Mouse (Mus musculus) frontal cortex, postnatal 14 days (tissue): ENCODE measurements around the gene AB124611.
"Not testable (repeated sequence)": the region's sequence is repeated elsewhere in the genome, so short reads cannot be mapped to it uniquely, and the experiment has no call there.

ENCODE experiments used
- DNase-seq, 2 experiments: peaks; one replicate each; pipeline ENCODE4 v3.0.0; 2022; ENCODE audit warnings: low spot score in 2 of 2

The AB124611 gene

DNA sequence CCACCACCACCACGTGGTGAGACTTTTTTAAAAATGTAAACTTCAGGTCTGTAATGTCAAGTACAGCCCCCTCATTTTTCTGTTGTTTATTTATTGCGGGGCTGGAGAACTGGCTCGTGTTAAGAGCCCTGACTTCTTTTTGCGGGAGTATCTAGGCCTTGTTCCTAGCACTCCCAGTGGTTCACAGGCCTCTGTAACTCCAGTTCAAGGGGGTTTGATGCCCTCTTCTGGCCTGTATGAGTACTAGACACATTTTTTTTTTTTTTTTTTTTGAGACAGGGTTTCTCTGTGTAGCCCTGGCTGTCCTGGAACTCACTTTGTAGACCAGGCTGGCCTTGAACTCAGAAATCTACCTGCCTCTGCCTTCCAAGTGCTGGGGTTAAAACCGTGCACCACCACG is 7.3 kb upstream of the AB124611 start:
- DNase-seq, result not testable (repeated sequence)

DNA sequence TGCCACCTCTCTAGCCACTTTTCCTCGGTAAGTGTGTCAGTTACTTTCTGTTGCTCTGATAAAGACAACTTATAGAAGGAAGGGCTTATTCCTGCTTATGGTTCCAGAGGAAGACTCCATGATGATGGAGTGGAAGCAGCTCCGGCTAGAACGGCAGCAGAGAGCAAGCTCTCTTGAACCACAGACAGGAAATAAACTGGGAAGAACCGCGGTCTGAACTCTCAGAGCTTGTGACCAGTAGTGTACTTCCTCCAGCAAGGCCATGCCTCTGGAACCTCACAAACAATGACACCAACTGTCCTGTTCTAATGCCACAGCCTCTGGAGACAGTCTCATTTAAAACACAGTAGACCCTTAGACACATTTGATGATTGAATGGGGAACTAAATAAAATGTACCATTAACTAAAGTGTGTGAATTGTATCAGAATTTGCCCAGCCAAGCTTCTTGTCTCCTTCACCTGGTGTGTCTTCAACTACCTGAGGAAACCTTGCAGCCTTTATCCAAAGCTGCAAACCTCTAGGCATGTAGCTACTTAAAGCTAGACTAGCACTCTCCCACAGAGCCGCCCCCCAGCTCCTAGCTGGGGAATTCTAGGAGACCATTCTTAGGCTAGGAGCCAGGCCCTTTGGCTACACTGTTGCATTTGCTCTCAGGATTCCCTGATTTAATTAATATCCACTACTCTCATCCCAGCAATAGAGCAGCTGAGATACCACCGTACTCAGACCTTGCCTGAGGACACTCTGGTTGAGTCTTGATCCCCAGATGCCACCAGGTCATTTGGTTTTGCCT is 637 bp upstream of the AB124611 start:
- no peak for DNase-seq

DNA sequence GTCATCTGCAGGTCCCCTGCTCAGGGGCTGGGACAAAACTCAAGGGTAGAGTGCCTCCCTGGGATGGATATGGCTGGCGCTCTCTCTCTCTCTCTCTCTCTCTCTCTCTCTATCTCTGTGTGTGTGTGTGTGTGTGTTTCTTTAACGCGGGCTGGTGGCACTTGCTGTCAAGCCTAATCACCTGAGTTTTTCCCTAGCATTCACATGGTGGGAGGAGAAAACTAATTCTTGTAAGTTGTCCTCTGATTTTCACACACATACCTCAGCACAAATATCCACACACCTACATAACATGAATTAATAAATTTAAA is 613 bp downstream of the AB124611 start:
- no peak for DNase-seq

DNA sequence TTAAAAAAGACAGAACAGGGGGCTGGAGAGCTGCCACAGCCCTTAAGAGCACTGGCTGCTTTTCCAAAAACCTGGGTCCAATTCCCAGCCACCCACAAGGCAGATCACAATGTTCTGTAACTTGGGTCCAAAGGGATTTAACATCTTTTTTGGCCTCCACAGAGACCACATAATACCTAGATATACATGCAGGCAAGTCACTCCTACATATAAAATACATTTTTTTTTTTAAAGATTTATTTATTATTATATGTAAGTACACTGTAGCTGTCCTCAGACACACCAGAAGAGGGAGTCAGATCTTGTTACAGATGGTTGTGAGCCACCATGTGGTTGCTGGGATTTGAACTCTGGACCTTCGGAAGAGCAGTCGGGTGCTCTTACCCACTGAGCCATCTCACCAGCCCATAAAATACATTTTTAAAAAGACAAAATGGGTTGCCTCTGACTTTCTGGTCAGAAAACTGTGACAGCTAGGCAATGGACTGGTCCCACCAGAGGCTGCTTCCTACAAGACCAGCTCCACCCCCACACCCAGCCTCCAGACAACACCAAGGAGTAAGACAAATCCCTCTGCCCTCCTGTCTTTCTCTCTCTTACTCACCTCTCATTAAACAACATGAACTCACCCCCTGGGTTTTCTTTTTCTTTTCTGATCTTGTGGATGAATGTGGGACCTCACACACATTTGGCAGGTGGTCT is 1.3 kb downstream of the AB124611 start:
- no peak for DNase-seq

DNA sequence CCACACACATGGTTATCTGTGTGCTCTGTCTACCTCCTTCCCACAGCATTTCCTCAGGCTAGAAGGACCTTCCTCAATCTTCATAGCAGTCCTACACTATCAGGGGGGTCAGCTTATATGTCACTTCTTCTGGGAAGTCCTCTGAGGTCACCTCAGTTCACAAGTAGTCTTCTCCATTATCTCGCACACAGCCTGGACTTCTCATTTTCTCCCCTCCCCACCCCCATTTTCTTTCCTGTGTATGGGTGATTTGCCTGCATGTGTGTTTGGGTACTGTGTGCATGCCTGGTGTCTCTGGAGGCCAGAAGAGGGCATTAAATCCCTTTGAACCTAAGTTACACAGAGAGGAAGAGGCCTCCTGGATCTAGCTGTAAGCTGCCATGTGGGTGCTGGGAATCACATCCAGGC is 1.9 kb downstream of the AB124611 start:
- no peak for DNase-seq

DNA sequence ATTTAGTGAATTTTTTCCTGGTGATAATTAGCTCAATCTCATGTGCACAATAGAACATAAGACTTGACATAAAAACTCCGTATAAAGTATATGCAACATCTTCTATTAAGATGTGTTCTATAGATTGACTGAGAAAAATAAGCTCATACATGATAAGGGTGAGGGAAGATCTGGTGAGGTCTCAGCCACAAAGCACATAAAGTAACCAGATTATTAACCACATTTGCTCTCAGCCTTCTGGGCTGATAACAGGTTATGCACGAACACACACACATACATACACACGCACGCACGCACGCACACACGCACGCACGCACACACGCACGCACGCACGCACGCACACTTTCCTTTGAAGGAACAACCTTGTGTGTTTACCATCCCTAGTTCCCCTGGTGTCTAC is 10.5 kb downstream of the AB124611 start:
- DNase-seq, result no peak

DNA sequence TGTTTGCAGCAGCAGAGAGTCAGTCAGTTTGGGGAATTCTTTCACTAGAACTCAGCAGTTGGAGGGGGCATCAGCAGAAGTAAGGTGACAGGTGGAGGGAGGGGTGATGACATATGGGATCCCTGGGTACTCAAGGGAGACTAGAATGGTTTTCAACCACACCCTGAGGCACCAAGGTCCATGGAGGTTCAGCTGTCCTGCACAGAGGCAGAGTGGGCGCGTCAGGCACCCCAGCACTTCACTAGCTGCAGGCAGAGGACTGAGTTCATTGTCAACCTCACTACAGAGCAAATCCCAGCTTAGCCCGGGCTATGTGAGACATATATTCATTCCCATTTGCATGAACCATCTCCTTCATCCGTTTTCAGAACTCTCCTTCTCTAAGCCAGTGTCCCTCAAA is 11.0 kb downstream of the AB124611 start:
- no peak for DNase-seq

DNA sequence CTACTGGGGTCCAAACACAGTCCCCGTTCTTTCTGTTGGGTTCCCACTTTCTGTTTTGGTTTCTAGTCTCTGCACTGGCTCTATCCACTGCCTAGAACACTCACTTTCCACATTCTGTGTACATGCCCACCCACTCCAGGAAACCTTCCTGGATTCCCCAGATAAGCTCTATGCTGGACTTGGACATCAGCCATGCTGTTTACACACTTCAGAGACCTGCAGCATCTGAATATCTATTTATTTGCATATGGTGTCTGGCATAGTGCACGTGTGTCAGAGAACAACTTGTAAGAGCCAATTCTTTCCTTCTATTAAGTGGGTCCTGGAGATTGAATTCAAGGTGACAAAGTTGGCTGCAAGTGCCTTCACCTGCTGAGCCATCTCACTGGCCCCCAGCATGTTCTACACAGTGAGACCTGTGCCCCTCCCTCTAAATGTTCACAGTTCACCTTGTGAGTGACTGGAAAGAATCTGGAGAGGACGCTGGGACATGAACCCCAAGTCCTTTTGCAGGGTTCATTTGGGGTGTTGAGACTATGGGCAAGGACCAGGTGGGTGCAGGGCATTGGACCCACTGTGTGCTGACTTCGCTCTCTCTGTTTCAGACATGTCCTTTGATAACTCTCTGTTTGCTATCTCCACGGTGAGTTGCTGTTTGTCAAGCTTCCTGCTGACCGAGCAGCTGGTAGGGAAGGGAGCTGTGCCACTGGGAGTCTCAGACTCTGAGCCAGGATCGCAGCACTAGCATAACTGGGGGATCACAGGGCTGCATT is 14.2 kb downstream of the AB124611 start:
- no peak for DNase-seq

DNA sequence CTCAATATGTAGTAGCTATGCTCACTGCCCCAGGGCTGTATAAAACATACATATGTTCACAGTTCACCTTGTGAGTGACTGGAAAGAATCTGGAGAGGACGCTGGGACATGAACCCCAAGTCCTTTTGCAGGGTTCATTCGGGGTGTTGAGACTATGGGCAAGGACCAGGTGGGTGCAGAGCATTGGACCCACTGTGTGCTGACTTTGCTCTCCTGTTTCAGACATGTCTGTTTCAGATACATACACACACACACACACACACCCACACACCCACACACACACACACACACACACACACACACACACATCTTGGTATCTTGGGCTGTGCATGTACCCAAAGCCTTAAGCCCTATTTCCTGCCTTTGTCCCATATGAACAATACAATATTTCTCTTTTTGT is 16.0 kb downstream of the AB124611 start:
- not testable (repeated sequence) for DNase-seq

DNA sequence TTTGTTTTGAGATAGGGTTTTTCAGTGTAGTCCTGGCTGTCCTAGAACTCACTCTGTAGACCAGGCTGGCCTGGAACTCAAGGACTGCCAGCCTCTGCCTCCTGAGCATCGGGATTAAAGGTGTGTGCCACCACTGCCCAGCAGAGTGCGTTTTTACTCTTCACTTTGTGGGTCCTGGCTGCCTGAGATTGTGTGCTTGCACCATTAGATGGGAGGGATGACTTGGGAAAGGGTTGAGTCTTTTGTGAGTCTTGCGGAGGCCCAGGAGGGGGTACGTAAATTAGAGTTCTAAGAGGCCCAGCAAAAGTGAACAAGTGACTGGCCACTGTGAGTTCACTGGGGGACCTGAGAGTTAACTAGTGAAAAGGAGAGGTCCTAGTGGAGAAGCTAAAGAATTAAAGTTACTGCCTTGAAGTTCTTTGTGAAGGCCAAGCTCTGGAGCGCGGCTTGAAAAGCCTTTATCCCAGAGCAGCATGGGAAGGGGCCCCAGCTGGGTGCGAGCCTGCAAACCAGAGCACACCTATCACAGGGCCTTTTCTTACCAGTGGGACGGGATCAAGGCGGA is 19.5 kb downstream of the AB124611 start:
- DNase-seq, result no peak

DNA sequence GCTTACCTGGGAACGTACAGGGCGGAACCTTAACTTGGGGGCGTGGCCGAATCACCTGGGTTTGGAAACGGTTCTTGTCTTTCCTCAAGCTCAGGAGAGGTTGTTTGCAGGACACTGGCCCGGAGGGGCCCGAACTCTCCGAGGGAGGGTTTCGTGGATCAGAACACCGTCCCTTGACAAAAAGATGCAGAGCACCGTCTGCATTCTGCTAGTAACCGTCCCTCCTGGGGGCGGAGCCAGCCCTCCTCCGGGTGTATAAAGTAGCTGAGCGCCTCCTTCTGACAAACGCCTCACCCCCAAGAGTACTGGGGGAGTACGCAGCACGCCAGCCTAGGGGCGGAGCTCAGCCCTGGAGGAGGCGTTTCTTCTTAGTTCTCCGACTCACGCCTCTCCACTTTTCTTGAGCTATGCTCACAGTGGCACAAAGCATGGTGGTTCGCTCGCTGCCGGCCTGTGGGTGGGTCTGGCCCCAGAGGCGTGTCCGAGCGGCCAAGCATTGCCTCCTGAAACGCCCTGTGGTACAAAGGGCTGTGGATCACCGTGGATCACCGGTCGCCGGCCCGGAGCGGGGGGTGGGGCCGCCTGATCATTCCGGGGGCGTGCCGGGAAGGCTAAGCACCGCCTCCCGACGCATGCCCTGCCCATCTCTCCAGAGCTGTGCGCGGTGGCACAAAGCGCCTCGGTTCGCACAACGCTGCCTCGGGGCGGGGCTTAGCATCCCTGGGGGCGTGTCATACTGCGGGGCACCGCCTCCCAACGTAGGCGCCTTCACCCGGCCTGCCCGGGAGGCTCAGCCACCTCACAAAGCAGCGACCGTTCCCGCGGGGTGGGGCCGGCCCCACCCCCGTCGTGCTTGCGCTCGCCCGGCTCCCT is 20.2 kb downstream of the AB124611 start:
- DNase-seq, result peak; percentile 98 to 99

DNA sequence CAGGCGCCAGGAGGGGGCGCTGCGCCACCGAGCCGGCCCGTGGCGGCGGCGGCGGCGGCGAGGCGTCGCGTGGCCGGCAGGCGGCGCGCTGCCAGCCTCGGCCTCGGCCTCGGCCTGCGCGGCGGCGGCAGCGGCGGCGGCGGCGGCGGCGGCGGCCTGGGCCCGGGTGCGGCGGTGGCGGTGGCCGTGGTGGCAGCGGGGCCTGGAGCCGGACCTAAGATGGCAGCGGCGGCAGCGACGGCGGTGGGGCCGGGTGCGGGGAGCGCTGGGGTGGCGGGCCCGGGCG is 20.8 kb downstream of the AB124611 start, which contains the start of gene Carm1:
Carm1 (plus strand) TSS at position 106 of the 286 bp plus-strand sequence.
- DNase-seq, result no peak

DNA sequence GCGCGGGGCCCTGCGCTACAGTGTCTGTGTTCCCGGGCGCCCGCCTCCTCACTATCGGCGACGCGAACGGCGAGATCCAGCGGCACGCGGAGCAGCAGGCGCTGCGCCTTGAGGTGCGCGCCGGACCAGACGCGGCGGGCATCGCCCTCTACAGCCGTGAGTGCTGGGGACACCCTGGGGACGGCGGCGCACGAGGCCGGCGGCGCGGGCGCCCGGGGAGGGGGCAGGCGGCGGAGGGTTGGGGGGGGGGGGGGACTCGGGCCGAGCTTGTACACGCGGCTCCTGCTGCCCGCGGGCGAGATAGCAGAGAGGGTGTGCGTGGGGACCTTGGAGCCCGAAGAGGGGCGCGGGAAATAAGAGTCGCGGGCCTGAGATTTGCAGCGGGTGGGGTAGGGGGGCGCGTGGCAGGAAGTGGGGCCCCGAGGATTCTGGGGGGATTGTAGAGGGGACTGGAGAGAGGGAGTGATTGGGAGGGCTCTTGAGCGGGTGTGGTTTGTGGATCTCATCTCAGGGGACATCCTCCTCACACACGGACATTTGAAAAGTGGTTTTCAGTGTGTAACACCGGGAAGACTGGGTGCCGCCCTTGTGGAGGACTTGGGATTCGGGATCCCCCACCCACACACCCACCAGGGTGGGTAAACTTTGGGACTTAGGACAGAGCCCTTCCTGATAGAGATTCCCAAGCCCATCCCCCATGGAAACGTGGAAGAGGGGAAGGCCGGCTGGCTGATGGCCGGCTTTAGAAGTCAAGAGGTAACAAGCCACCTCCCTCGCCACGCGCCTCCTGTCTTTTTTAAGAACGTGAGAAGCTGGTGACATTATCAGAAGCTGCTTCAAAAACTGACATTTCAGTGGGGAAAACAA is 21.3 kb downstream of the AB124611 start:
- peak; percentile 44 to 45 for DNase-seq

DNA sequence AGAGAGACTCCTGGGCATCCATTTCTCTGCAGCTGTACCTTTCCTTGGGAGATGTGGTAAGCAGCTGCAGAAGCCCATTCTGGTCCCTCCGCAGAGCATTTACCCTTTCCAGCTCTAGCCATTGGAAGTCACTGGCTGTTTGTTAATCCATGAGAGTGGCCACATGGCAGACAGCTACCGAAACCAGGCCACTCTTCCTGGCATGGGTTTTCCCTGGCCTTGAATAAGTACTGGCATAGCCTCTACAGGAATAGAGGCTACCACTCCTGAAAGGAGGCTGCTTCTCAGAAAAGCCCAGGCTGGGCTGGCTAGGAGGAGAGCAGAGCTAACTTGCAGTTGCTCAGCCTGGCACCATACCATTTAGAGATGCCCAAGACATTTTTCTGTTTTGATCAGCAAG is 25.1 kb downstream of the AB124611 start:
- DNase-seq, result no peak

DNA sequence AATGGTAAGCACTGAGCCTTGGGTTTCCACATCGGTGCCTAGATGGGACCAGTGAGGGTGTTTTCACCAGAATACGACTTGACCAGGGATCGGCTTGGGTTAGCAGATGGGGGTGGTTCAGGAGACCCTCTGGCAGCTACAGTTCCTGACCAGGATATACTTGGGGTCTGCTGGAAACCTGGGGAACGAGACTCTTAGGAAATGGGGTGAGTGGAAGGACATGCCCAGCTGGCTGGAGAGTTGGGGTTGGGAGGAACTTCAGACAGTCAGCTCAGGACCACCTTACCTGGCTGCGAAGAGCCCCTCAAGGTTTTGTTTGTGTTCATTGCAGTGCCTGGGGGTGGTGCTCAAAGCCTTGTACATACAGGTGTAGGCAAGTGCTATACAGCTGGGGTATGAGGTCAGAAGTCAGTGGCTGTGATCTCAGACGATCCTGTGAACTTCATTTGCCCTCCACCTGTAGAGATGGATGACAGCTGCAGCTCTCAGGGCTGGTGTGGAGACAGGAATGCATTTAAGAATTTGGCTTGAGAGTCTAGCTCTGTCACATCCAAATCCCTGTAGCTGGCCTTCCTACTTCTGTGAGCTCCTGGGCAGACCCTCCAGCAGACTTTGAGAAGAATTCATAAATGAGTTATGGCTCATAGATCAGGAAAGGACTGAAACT is 27.8 kb downstream of the AB124611 start:
- no peak for DNase-seq

DNA sequence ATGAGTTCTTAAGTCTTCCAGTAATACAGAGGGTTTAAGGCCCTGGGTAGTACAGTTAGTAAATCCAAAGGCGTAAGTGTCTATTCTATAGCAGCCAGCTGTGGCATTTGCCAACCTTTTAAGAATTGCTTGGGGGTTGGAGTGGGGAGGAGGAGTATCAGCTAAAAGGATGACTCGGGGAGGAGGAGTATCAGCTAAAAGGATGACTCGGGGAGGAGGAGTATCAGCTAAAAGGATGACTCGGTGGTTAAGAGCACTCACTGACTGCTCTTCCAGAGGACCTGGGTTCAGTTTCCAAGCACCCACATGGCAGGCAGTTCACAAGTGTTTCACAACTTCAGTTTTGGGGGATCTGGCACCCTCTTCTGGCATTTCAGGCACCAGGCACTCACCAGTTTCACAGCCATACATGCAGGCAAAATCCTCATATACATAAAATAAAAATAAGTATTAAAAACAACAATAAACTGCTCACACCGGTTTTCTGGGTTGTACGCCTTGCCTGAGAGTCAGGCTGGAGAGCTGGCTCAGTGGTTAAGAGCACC is 29.3 kb downstream of the AB124611 start:
- no peak for DNase-seq

DNA sequence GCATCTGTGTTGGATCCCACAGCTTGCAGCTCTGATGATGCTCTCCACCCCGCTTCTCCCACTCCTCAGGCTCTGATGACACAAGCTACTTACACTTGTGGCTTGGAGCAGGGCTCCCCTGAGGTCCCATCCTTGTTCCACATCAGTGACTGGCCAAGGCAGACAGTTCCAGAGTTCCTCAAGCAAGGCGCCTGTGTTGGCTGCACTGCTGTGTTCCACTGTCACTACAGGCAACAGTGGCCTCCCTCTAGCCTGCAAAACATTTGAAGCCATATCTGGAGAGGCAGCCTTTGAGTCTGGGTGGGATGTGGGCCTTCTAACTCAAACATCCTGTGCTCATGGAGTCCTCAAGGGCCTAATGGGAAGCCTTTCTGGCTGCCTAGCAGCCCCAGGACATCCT is 31.0 kb downstream of the AB124611 start:
- DNase-seq, result no peak

DNA sequence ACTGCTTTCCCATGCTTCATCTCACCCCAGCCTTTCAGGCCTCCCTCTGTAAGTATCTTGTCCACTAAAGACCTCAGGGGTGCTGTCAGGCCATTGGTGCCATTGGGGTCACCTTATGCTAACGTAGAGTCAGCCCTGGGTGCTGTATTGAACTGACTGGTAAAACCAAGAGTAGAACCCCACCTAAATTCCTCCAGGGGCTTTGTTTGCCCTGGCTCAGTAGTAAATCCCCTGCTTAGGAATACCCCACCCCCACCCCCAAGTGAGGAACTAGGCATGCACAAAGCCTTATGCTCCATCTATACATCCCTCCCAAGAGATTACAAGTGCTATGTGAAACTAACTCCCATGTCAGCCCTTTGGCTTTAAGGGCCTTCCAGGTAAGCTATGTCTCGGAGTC is 31.6 kb downstream of the AB124611 start:
- DNase-seq, result no peak

DNA sequence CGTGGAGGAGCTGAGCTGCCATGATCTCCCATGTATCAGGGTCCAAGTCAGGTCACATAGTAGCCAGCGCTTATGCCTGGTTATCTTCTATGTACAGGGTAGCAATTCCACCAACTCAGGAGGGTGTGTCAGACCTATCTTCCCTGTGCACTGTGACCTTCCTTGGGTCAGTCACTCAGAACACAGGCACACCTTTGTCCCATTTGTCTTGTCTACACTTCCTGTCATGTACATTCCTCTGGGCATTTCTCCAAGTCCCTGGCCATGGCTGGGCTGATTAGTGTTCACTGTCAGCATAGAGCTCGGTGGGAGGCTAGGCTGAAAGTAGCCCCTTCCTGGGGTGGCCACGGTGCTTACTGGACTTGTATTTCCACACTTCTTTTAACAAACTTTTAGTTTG is 32.4 kb downstream of the AB124611 start:
- DNase-seq, result no peak

DNA sequence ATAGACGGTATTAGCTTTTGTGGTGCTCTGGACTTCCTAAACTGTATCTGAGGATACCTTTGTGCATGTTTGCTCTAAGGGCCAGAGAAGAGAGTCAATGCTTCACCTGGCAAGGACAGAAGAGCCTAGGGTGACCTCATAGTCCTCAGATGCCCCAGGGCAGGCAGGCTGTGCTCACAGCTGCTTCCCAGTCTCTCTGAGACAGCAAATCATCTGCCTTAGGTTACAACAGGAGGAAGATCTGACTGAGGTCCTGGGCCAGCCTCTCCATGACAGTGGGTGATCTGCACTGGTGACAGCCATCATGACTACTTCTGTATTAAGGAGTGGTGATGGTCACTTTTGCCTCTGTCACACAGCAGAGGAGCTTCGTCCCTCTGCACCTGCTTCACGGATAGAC is 33.2 kb downstream of the AB124611 start:
- no peak for DNase-seq
